Mouse (Mus musculus): ENCODE measurements around the gene Ctdnep1. TPM values are rescaled to one million over a fixed set of nuclear protein-coding genes. Genes with fewer than 3 reads are reported as not detected.

Gene Ctdnep1
- polyA plus RNA-seq, 1 experiment from 2014 or later: 29.1 TPM

GRCm38 (mm10) chr11:69995391-69995960 lies 14.5 kb downstream of the Ctdnep1 start, which contains the start of gene Phf23:
TSS of gene Phf23 (plus strand) at chr11:69995777.
- Histone ChIP-seq H3K4me1 (replicated peaks; ENCODE audit: insufficient read depth, low read length) (peaks cover 7% of the 10 kb centered on the region), H3K9me3 (replicated peaks; ENCODE audit: low read length) (no peaks in the 10 kb centered on the region), H3K9ac (ENCODE audit: low read depth, low read length) (peak within 1 kb of the TSS; percentile 85), H3K36me3 (ENCODE audit: insufficient read depth, low read length) (peaks cover 30% of the 10 kb centered on the region), H3K4me2 (ENCODE audit: low read length) (peak within 1 kb of the TSS; percentile 60), H3K4me3 (replicated peaks; ENCODE audit: low read depth, low read length) (peak within 1 kb of the TSS; percentile 92), H3K27me3 (ENCODE audit: insufficient read depth, low read length) (no peaks in the 10 kb centered on the region), H3K27ac (peak within 1 kb of the TSS; percentile 98)
- peak; percentile 77 for ATAC-seq (replicated peaks; ENCODE audit: low FRiP score, low read depth)
- DNase-seq (ENCODE audit: low spot score): peak; percentile 100
- 1% methylated on average over 36 of the region's 36 CpGs for WGBS
- TF ChIP-seq CTCF (IDR thresholded peaks at IDR 0.05; ENCODE audit: low read depth): peak; percentile 58

- H3K9me3 ChIP-seq (replicated peaks; ENCODE audit: low read length): no peaks in the 10 kb centered on the region
- DNase-seq (ENCODE audit: low spot score): peak; percentile 72
- peak; percentile 4; the same call in 1 of the 2 replicates for ATAC-seq (replicated peaks; ENCODE audit: low FRiP score, low read depth)
Observed at GRCm38 (mm10) chr11:69996161-69997061, 15.5 kb downstream of the Ctdnep1 start.

GRCm38 (mm10) chr11:69997070-69997509 lies 16.1 kb downstream of the Ctdnep1 start:
- peak; percentile 73 for ATAC-seq (replicated peaks; ENCODE audit: low FRiP score, low read depth)

More at GRCm38 (mm10) chr11:69996161-69997061, 15.5 kb downstream of the Ctdnep1 start:
- TF ChIP-seq CTCF (IDR thresholded peaks at IDR 0.05; ENCODE audit: low read depth): no peak
- Histone ChIP-seq H3K27ac (peak overlapping the region; percentile 98), H3K4me3 (replicated peaks; ENCODE audit: low read depth, low read length) (peak overlapping the region; percentile 92), H3K4me2 (ENCODE audit: low read length) (peak overlapping the region; percentile 60), H3K9ac (ENCODE audit: low read depth, low read length) (peak overlapping the region; percentile 85), H3K4me1 (replicated peaks; ENCODE audit: insufficient read depth, low read length) (peaks cover 9% of the 10 kb centered on the region), H3K27me3 (ENCODE audit: insufficient read depth, low read length) (no peaks in the 10 kb centered on the region), H3K36me3 (ENCODE audit: insufficient read depth, low read length) (peaks cover 30% of the 10 kb centered on the region)
- WGBS: under 1% methylated on average over 63 of the region's 66 CpGs

GRCm38 (mm10) chr11:69998567-69999491 lies 17.9 kb downstream of the Ctdnep1 start:
- ATAC-seq (replicated peaks; ENCODE audit: low FRiP score, low read depth) (no peak), DNase-seq (ENCODE audit: low spot score) (no peak)
- H3K4me3 ChIP-seq (replicated peaks; ENCODE audit: low read depth, low read length): no peak overlapping the region
- no peaks in the 10 kb centered on the region for H3K27me3 ChIP-seq (ENCODE audit: insufficient read depth, low read length)
- H3K4me2 ChIP-seq (ENCODE audit: low read length): no peak overlapping the region
- no peak overlapping the region for H3K9ac ChIP-seq (ENCODE audit: low read depth, low read length)
- H3K4me1 ChIP-seq (replicated peaks; ENCODE audit: insufficient read depth, low read length): peaks cover 20% of the 10 kb centered on the region
- H3K9me3 ChIP-seq (replicated peaks; ENCODE audit: low read length): no peaks in the 10 kb centered on the region
- H3K36me3 ChIP-seq (ENCODE audit: insufficient read depth, low read length): peaks cover 26% of the 10 kb centered on the region
- peak; percentile 39; the same call in 1 of the 2 replicates for TF ChIP-seq CTCF (IDR thresholded peaks at IDR 0.05; ENCODE audit: low read depth)
- H3K27ac ChIP-seq: no peak overlapping the region
- WGBS: 90% methylated on average over 27 of the region's 27 CpGs

More at GRCm38 (mm10) chr11:69997070-69997509, 16.1 kb downstream of the Ctdnep1 start:
- Histone ChIP-seq H3K27me3 (ENCODE audit: insufficient read depth, low read length) (no peaks in the 10 kb centered on the region), H3K9ac (ENCODE audit: low read depth, low read length) (peak overlapping the region; percentile 85), H3K4me1 (replicated peaks; ENCODE audit: insufficient read depth, low read length) (peaks cover 16% of the 10 kb centered on the region), H3K4me3 (replicated peaks; ENCODE audit: low read depth, low read length) (peak overlapping the region; percentile 92), H3K27ac (peak overlapping the region; percentile 98), H3K4me2 (ENCODE audit: low read length) (peak overlapping the region; percentile 60), H3K9me3 (replicated peaks; ENCODE audit: low read length) (no peaks in the 10 kb centered on the region), H3K36me3 (ENCODE audit: insufficient read depth, low read length) (peaks cover 30% of the 10 kb centered on the region)
- TF ChIP-seq CTCF (IDR thresholded peaks at IDR 0.05; ENCODE audit: low read depth): no peak
- DNase-seq (ENCODE audit: low spot score): peak; percentile 92
- WGBS: 1% methylated on average over 32 of the region's 44 CpGs

- Histone ChIP-seq H3K9ac (ENCODE audit: low read depth, low read length) (no peak overlapping the region), H3K4me1 (replicated peaks; ENCODE audit: insufficient read depth, low read length) (peaks cover 20% of the 10 kb centered on the region), H3K27ac (peak overlapping the region; percentile 89; the same call in 1 of the 2 replicates), H3K4me3 (replicated peaks; ENCODE audit: low read depth, low read length) (no peak overlapping the region), H3K27me3 (ENCODE audit: insufficient read depth, low read length) (no peaks in the 10 kb centered on the region), H3K36me3 (ENCODE audit: insufficient read depth, low read length) (peaks cover 18% of the 10 kb centered on the region), H3K9me3 (replicated peaks; ENCODE audit: low read length) (no peaks in the 10 kb centered on the region), H3K4me2 (ENCODE audit: low read length) (no peak overlapping the region)
- DNase-seq (ENCODE audit: low spot score) (no peak), ATAC-seq (replicated peaks; ENCODE audit: low FRiP score, low read depth) (no peak)
- 58% methylated on average over 8 of the region's 8 CpGs for WGBS
- TF ChIP-seq CTCF (IDR thresholded peaks at IDR 0.05; ENCODE audit: low read depth): no peak
Observed at GRCm38 (mm10) chr11:69999666-70000065, 18.7 kb downstream of the Ctdnep1 start.

Measured in kidney, postnatal 0 days (tissue).